Mouse (Mus musculus) heart, adult 2 months (tissue): ENCODE data around the gene Cdc42se2. TPM values are rescaled to one million over a fixed set of nuclear protein-coding genes. Genes with fewer than 3 reads are reported as not detected.

Experiments
- DNase-seq, 2 experiments: peaks; one replicate each; pipeline ENCODE4 v3.0.0; 2021
- H3K27ac ChIP-seq: fragments of 200-600 bp; 2 replicates; pipeline ENCODE4 v1.8.1; 2022
- H3K27me3 ChIP-seq: fragments of 200-500 bp; 2 replicates; pipeline ENCODE4 v1.6.1; 2012; ENCODE audit warnings: mild to moderate bottlenecking, low read length, inconsistent platforms, mixed read lengths; ENCODE audit not compliant: control insufficient read depth, insufficient read depth
- H3K36me3 ChIP-seq: fragments of 200-500 bp; 2 replicates; pipeline ENCODE4 v1.6.1; 2012; ENCODE audit warnings: low read length, inconsistent platforms; ENCODE audit not compliant: control insufficient read depth, insufficient read depth
- H3K4me1 ChIP-seq: fragments of 200-500 bp; 2 replicates; pipeline ENCODE4 v1.6.1; 2011; ENCODE audit warnings: low read length; ENCODE audit not compliant: control insufficient read depth, insufficient read depth
- H3K4me3 ChIP-seq: fragments of 200-600 bp; 2 replicates; pipeline ENCODE4 v1.8.1; 2022
- H3K79me2 ChIP-seq: fragments of 200-500 bp; replicated peaks from 2 replicates; pipeline ENCODE4 v1.6.1; 2012; ENCODE audit warnings: mild to moderate bottlenecking, inconsistent platforms, low read length, moderate library complexity, mixed read lengths; ENCODE audit not compliant: control insufficient read depth, insufficient read depth
- H3K9ac ChIP-seq: fragments of 200-500 bp; 2 replicates; pipeline ENCODE4 v1.6.1; 2012; ENCODE audit warnings: low read depth, mild to moderate bottlenecking, control low read depth, inconsistent platforms, low read length, mixed read lengths
- CTCF ChIP-seq: fragments of 200-600 bp; IDR thresholded peaks from 2 replicates; pipeline ENCODE4 v1.8.1; 2022; ENCODE audit warnings: antibody characterized with exemption, mild to moderate bottlenecking, moderate library complexity
- EP300 ChIP-seq: fragments of 200-500 bp; IDR thresholded peaks from 2 replicates; pipeline ENCODE4 v1.6.1; 2011; ENCODE audit warnings: low read depth, low read length, control low read depth; ENCODE audit not compliant: insufficient read depth
- POLR2A ChIP-seq: fragments of 200-500 bp; IDR thresholded peaks from 2 replicates; pipeline ENCODE4 v1.6.1; 2011; ENCODE audit warnings: mild to moderate bottlenecking, low read depth, low read length, control low read depth; ENCODE audit not compliant: insufficient read depth
- WGBS: fragments of 180-500 bp; shearing (Covaris S2); methylation state at CpG from one replicate; pipeline ENCODE4 v1.1.7; 2018; 5-methylcytosine and 5-hydroxymethylcytosine counted together
- intact Hi-C: fragments of 180-260 bp; cut with DNase I; formaldehyde crosslinking; loops from one replicate; pipeline ENCODE4 v1.15.1; 2025
- polyA plus RNA-seq: library from polyadenylated mRNA; depleted of rRNA; stranded (reverse); fragments of >200 nt; gene quantifications from 2 replicates; pipeline ENCODE4 v1.2.3, GENCODE M21; 2012
- total RNA-seq, 2 experiments: library from RNA; stranded (reverse); gene quantifications; 2 replicates each; pipeline ENCODE4 v1.2.3; 2021

Gene Cdc42se2
- total and polyA plus RNA-seq, 3 experiments = 22.0 to 24.7 (median 23.3) TPM

- intact Hi-C loops = no loop called here
- Histone ChIP-seq H3K79me2 (no peaks in the 10 kb centered on the region), H3K9ac (no peak overlapping the region), H3K4me1 (no peaks in the 10 kb centered on the region; the same call in 1 of the 2 replicates), H3K36me3 (no peaks in the 10 kb centered on the region), H3K27ac (no peak overlapping the region), H3K4me3 (no peak overlapping the region), H3K27me3 (no peaks in the 10 kb centered on the region)
- 84% methylated on average over 1 of the region's 1 CpGs for WGBS
- no peak for TF ChIP-seq CTCF
- no peak for TF ChIP-seq EP300
- TF ChIP-seq POLR2A = no peak
- DNase-seq = no peak
These were observed 43.2 kb downstream of the Cdc42se2 start for GRCm38 (mm10) chr11:54744231-54744630.

- 96% methylated on average over 2 of the region's 2 CpGs for WGBS
- intact Hi-C loops = no loop called here
- H3K79me2 ChIP-seq = no peaks in the 10 kb centered on the region
- H3K4me1 ChIP-seq = no peaks in the 10 kb centered on the region
- no peaks in the 10 kb centered on the region for H3K36me3 ChIP-seq
- H3K27me3 ChIP-seq = no peaks in the 10 kb centered on the region
- H3K9ac ChIP-seq = no peak overlapping the region
- H3K4me3 ChIP-seq = no peak overlapping the region
- TF ChIP-seq POLR2A (no peak), CTCF (no peak), EP300 (no peak)
- H3K27ac ChIP-seq = no peak overlapping the region
- DNase-seq = no peak
These were observed 46.1 kb downstream of the Cdc42se2 start for GRCm38 (mm10) chr11:54741330-54741729.

GRCm38 (mm10) chr11:54739012-54739750, 48.3 kb downstream of the Cdc42se2 start:
- 93% methylated on average over 4 of the region's 4 CpGs for WGBS
- H3K4me1 ChIP-seq = no peaks in the 10 kb centered on the region
- intact Hi-C loops = no loop called here
- TF ChIP-seq POLR2A (no peak), EP300 (no peak), CTCF (no peak)
- no peaks in the 10 kb centered on the region for H3K27me3 ChIP-seq
- H3K4me3 ChIP-seq = no peak overlapping the region
- H3K79me2 ChIP-seq = no peaks in the 10 kb centered on the region
- DNase-seq = no peak
- H3K9ac ChIP-seq = no peak overlapping the region
- no peaks in the 10 kb centered on the region for H3K36me3 ChIP-seq
- no peak overlapping the region for H3K27ac ChIP-seq

GRCm38 (mm10) chr11:54736903-54737302, 50.6 kb downstream of the Cdc42se2 start:
- intact Hi-C loops = no loop called here
- 75% methylated on average over 5 of the region's 5 CpGs for WGBS
- Histone ChIP-seq H3K9ac (no peak overlapping the region), H3K27me3 (no peaks in the 10 kb centered on the region), H3K27ac (no peak overlapping the region), H3K4me3 (no peak overlapping the region), H3K36me3 (no peaks in the 10 kb centered on the region), H3K79me2 (no peaks in the 10 kb centered on the region), H3K4me1 (peaks cover 2% of the 10 kb centered on the region)
- TF ChIP-seq POLR2A (no peak), EP300 (no peak), CTCF (no peak)
- DNase-seq = no peak

- no peak overlapping the region for H3K9ac ChIP-seq
- intact Hi-C loops = no loop called here
- peaks cover 2% of the 10 kb centered on the region for H3K4me1 ChIP-seq
- 82% methylated on average over 1 of the region's 1 CpGs for WGBS
- no peak overlapping the region for H3K27ac ChIP-seq
- H3K36me3 ChIP-seq = no peaks in the 10 kb centered on the region
- no peaks in the 10 kb centered on the region; the same call in 1 of the 2 replicates for H3K79me2 ChIP-seq
- no peak for TF ChIP-seq CTCF
- no peak for TF ChIP-seq POLR2A
- no peak for TF ChIP-seq EP300
- H3K27me3 ChIP-seq = no peaks in the 10 kb centered on the region
- H3K4me3 ChIP-seq = no peak overlapping the region
- DNase-seq = no peak
These were observed 52.4 kb downstream of the Cdc42se2 start for GRCm38 (mm10) chr11:54735114-54735513.

- H3K27ac ChIP-seq = no peak overlapping the region
- H3K9ac ChIP-seq = no peak overlapping the region
- H3K4me1 ChIP-seq = peaks cover 2% of the 10 kb centered on the region
- intact Hi-C loops = no loop called here
- H3K36me3 ChIP-seq = no peaks in the 10 kb centered on the region; the same call in 1 of the 2 replicates
- TF ChIP-seq POLR2A = no peak
- TF ChIP-seq EP300 = no peak
- TF ChIP-seq CTCF = no peak
- 73% methylated on average over 7 of the region's 7 CpGs for WGBS
- no peak overlapping the region for H3K4me3 ChIP-seq
- no peak for DNase-seq
- no peaks in the 10 kb centered on the region for H3K27me3 ChIP-seq
- H3K79me2 ChIP-seq = no peaks in the 10 kb centered on the region; the same call in 1 of the 2 replicates
These were observed 53.9 kb downstream of the Cdc42se2 start for GRCm38 (mm10) chr11:54733546-54733945.
